Mouse (Mus musculus) limb, embryonic 14.5 days (tissue): ENCODE measurements around the gene Zfp580. TPM values are rescaled to one million over a fixed set of nuclear protein-coding genes. Genes with fewer than 3 reads are reported as not detected.

Source experiments
- ATAC-seq: fragments of 200-750 bp; cut with Nextera tagmentation; 2 replicates; pipeline ENCODE4 v1.8.0; 2017; ENCODE audit warnings: low read depth, moderate number of reproducible peaks, moderate TSS enrichment; ENCODE audit not compliant: low FRiP score
- DNase-seq: peaks from one replicate; pipeline ENCODE4 v3.0.0-alpha.2; 2015; ENCODE audit warnings: low spot score
- H3K27ac ChIP-seq: fragments of 300-500 bp; sonication (generic); replicated peaks from 2 replicates; pipeline ENCODE4 v1.5.1; 2014; ENCODE audit warnings: low read depth, mild to moderate bottlenecking, low read length, moderate library complexity, mixed read lengths
- H3K27me3 ChIP-seq: fragments of 300-500 bp; sonication (generic); 2 replicates; pipeline ENCODE4 v1.6.1; 2014; ENCODE audit warnings: low read length, mixed read lengths; ENCODE audit not compliant: control insufficient read depth, insufficient read depth
- H3K36me3 ChIP-seq: fragments of 300-500 bp; sonication (generic); 2 replicates; pipeline ENCODE4 v1.6.1; 2014; ENCODE audit warnings: mild to moderate bottlenecking, low read length, moderate library complexity, mixed read lengths; ENCODE audit not compliant: control insufficient read depth, insufficient read depth
- H3K4me1 ChIP-seq: fragments of 300-500 bp; sonication (generic); 2 replicates; pipeline ENCODE4 v1.6.1; 2014; ENCODE audit warnings: antibody characterized with exemption, low read length, mixed read lengths; ENCODE audit not compliant: control insufficient read depth, insufficient read depth
- H3K4me2 ChIP-seq: fragments of 300-500 bp; sonication (generic); replicated peaks from 2 replicates; pipeline ENCODE4 v1.6.1; 2014; ENCODE audit warnings: low read depth, mild to moderate bottlenecking, low read length, moderate library complexity; ENCODE audit not compliant: severe bottlenecking
- H3K4me3 ChIP-seq: fragments of 300-500 bp; sonication (generic); replicated peaks from 2 replicates; pipeline ENCODE4 v1.5.1; 2014; ENCODE audit warnings: low read length
- H3K9ac ChIP-seq: fragments of 300-500 bp; sonication (generic); 2 replicates; pipeline ENCODE4 v1.6.1; 2014; ENCODE audit warnings: mild to moderate bottlenecking, low read depth, low read length, moderate library complexity; ENCODE audit not compliant: severe bottlenecking
- H3K9me3 ChIP-seq: fragments of 300-500 bp; sonication (generic); 2 replicates; pipeline ENCODE4 v1.6.1; 2016; ENCODE audit warnings: low read length; ENCODE audit not compliant: control insufficient read depth
- POLR2A ChIP-seq: fragments of 200-500 bp; IDR thresholded peaks from 2 replicates; pipeline ENCODE4 v1.8.0; 2012; ENCODE audit warnings: inconsistent platforms, mild to moderate bottlenecking, moderate library complexity, borderline replicate concordance; ENCODE audit not compliant: insufficient read depth, insufficient read length; ENCODE audit errors: extremely low read depth
- WGBS: fragments of 180-500 bp; shearing (Covaris S2); extraction: QIAGEN DNeasy Blood & Tissue Kit; methylation state at CpG from one replicate; pipeline ENCODE4 v1.1.7; 2014; 5-methylcytosine and 5-hydroxymethylcytosine counted together
- polyA plus RNA-seq, 2 experiments: library from polyadenylated mRNA; depleted of rRNA in 1 of 2; stranded (reverse) in 1 of 2; unstranded in 1 of 2; fragments of >200 nt; fragmentation: Nextera tagmentation in 1 of 2; extraction: Ambion mirVana in 1 of 2; gene quantifications; 2 replicates each; pipeline versions ENCODE4 v1.2.1 to v1.2.3; 2012 to 2014

The Zfp580 gene
- polyA plus RNA-seq, 2 experiments: 47.5 to 49.7 TPM

DNA sequence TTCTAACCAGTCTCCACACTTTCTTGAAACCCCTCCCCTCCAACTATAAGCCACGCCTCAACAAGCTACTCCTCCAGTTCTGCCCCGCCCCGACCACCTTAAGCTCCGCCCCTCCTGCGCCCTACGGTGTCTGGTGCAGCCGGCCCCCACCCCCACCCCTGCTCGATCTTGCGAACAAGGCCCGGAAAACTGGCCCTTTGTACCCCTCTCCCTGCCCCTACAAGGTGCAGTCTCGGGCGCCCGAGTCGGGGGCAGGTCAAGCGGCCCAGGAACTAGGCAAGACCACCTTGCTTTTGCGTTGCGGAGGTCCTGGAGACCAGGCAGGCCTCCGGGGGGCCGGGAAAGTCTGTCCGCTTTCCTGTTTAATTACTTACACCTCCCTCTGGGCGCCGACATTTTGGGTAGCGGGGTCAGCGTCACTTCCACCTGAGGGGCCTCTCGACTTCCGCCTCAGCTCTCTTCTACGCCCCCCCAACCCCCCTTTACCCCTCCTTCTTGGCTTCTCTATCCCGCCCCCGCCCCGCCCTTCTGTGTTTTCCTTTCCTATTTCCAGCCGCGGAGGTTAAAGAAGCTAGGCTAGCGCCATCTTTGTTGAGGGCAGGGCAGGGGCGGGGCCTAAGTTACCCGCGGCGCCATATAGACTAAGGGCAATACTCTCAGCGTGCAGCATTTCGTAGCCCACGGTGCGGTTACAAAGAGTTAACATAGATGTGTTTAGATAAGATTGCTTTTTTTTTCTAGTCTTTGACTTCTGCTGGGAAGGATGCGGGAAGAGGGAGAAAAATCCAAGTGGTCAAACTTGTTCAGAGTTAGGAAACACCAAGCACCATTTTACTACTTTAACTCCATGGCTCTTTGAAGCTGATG, 36.9 kb upstream of the Zfp580 start, which contains the start of the genes Zfp524 and Fiz1:
TSS of gene Zfp524 (plus strand) at position 165 of the 867 bp plus-strand sequence.
TSS of gene Fiz1 (minus strand) at position 447 of the 867 bp plus-strand sequence.
- Histone ChIP-seq H3K27me3 (no peaks in the 10 kb centered on the region), H3K36me3 (peaks cover 35% of the 10 kb centered on the region), H3K9ac (peak within 1 kb of the TSS; percentile 84), H3K4me3 (peak within 1 kb of the TSS; percentile 69), H3K27ac (peak within 1 kb of the TSS; percentile 99), H3K4me2 (peak within 1 kb of the TSS; percentile 62), H3K4me1 (peaks cover 7% of the 10 kb centered on the region), H3K9me3 (no peaks in the 10 kb centered on the region)
- DNase-seq (peak; percentile 99), ATAC-seq (peak; percentile 85)
- TF ChIP-seq POLR2A: 0 out of 2 replicates have a peak, but pooled peaks have one; percentile 12
- WGBS: under 1% methylated on average over 41 of the region's 42 CpGs

DNA sequence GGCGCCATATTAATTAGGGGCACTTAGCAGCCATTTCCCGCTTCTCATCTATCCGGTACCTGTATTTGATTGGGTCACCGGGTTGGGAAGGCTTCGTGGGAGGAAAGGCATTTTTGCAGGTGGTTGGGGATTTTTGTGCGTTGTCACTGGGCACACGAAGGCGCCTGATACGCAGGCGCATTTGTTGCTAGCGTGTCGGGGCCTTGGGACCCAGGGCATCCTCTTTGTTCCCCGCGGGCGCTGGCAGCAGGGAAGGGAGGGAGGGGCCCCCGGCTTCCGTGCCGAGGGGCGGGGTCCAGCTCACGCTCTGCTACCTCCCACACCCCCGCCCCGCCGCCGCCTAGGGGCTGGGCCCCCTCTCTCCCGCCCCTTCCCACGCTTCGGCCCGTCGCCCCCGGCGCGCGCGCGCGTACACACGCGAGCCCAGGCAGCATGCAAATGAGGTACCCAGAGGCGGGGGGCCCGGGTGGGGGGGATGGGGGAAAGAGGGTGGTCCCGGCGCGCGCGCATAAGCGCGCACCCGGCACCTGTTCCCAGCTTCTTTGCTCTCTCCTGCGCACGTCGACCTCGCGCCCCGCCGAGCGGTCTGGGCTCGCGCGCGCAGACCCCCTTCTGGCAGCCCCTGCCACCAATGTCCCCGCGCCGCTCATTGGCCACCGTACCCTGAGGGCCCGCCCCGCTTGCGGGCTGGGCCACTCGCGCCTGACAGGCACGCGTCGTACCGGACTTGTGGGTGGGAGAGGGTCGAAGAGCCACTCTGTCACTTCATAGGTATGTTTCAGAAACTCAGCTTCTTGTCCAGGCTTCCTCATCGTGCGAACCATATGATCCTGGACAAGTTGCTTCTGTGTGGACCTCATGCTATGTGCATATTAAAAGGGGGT, 36.0 kb upstream of the Zfp580 start, which contains the start of gene Gm44973:
TSS of gene Gm44973 (plus strand) at position 379 of the 884 bp plus-strand sequence.
- Histone ChIP-seq H3K36me3 (peaks cover 27% of the 10 kb centered on the region), H3K4me1 (peaks cover 9% of the 10 kb centered on the region), H3K4me3 (peak within 1 kb of the TSS; percentile 69), H3K9me3 (no peaks in the 10 kb centered on the region), H3K27ac (peak within 1 kb of the TSS; percentile 99), H3K27me3 (no peaks in the 10 kb centered on the region), H3K4me2 (peak within 1 kb of the TSS; percentile 62), H3K9ac (peak within 1 kb of the TSS; percentile 84)
- TF ChIP-seq POLR2A: peak; percentile 56; the same call in 1 of the 2 replicates
- peak; percentile 73 for ATAC-seq
- under 1% methylated on average over 54 of the region's 76 CpGs for WGBS
- peak; percentile 95 for DNase-seq

DNA sequence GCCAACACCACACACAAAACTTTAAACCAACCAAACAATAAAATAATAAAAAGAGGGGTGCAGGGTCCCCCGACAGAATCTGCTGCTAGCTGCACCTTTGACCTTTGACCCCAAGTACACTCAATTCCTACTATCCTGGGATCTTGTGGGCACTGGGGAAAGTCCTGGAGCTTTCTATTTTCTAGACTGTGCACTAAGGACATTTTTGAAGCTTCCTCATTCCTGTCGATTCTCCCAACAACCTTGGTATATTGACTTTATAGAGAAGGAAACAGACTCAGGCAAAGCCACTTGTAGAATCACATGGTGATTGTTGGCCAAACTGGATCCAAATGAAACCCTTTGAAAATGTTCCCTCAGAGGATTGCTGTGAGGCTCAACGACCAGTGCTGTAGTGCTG, 35.3 kb upstream of the Zfp580 start:
- H3K9me3 ChIP-seq: no peaks in the 10 kb centered on the region
- H3K4me3 ChIP-seq: peak overlapping the region; percentile 69
- 65% methylated on average over 3 of the region's 3 CpGs for WGBS
- ATAC-seq: no peak
- peak overlapping the region; percentile 56 for H3K4me2 ChIP-seq
- H3K4me1 ChIP-seq: peaks cover 10% of the 10 kb centered on the region
- H3K27ac ChIP-seq: peak overlapping the region; percentile 99
- H3K36me3 ChIP-seq: peaks cover 20% of the 10 kb centered on the region
- H3K9ac ChIP-seq: peak overlapping the region; percentile 72; the same call in 1 of the 2 replicates
- no peak for TF ChIP-seq POLR2A
- DNase-seq: no peak
- H3K27me3 ChIP-seq: no peaks in the 10 kb centered on the region

GRCm38 (mm10) chr7:5016920-5017319, 34.4 kb upstream of the Zfp580 start:
- DNase-seq: no peak
- H3K9ac ChIP-seq: no peak overlapping the region
- 99% methylated on average over 2 of the region's 2 CpGs for WGBS
- H3K4me2 ChIP-seq: no peak overlapping the region
- TF ChIP-seq POLR2A: no peak
- H3K27me3 ChIP-seq: no peaks in the 10 kb centered on the region
- peaks cover 11% of the 10 kb centered on the region for H3K36me3 ChIP-seq
- H3K9me3 ChIP-seq: no peaks in the 10 kb centered on the region
- H3K4me3 ChIP-seq: no peak overlapping the region
- no peak overlapping the region for H3K27ac ChIP-seq
- no peak for ATAC-seq
- peaks cover 17% of the 10 kb centered on the region for H3K4me1 ChIP-seq

GRCm38 (mm10) chr7:5017352-5017751, 34.0 kb upstream of the Zfp580 start:
- DNase-seq (no peak), ATAC-seq (no peak)
- no peaks in the 10 kb centered on the region for H3K9me3 ChIP-seq
- 93% methylated on average over 16 of the region's 16 CpGs for WGBS
- H3K27ac ChIP-seq: no peak overlapping the region
- H3K36me3 ChIP-seq: peaks cover 11% of the 10 kb centered on the region
- no peak for TF ChIP-seq POLR2A
- H3K4me3 ChIP-seq: no peak overlapping the region
- H3K27me3 ChIP-seq: no peaks in the 10 kb centered on the region
- H3K4me1 ChIP-seq: peaks cover 17% of the 10 kb centered on the region
- no peak overlapping the region for H3K4me2 ChIP-seq
- H3K9ac ChIP-seq: no peak overlapping the region
